Mouse (Mus musculus): ENCODE data around the gene Gtf2h5.

- TF ChIP-seq POLR2A (IDR thresholded peaks at IDR 0.05; ENCODE audit: borderline replicate concordance, extremely low read depth, low read depth, low read length) (no peak), CTCF (IDR thresholded peaks at IDR 0.05; ENCODE audit: insufficient read depth, low read length) (no peak)
Measured at GRCm38 (mm10) chr17:6115085-6115484, 35.5 kb downstream of the Gtf2h5 start.
